Comparison of ENCODE assay signal across 21 mouse cellular contexts in the genomic region with DNA sequence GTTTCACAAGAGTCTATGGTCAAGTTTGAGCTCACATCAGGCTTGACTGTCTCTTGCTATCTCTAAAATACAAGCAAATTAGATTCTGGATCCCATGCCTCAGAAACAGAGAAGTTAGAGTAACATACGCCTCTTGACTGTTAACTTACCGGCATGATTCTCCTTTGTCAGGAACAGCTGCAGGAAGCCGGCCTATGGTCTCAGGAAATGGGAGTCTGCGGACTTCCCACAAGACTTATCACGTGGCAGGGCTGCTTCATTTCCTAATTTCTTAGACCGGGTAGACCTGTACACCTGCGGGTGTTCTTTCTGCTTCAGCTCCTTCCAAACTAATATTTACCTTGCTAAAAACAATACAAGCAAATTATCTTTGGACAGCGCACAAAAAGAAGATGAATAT. TPM values are rescaled to one million over a fixed set of nuclear protein-coding genes. Genes with fewer than 3 reads are reported as not detected.
DNase-seq lines count a peak whose midpoint lies in the region; ATAC-seq and TF ChIP-seq lines count a peak whose summit lies in the region.
"Had no signal": no experiment of that assay in that cellular context is flagged by ENCODE, and none has a peak within 500 bp of the region (broad histone marks: within the 10 kb centered on the region; RNA-seq: fewer than 3 reads in every experiment).

No protein-coding gene starts in this region.

- H3K9me3 ChIP-seq in heart, postnatal 0 days (replicated peaks; ENCODE audit: control insufficient read depth, low read length): 0 out of 2 replicates have a peak, but pooled peaks cover 3% of the 10 kb centered on the region
- H3K9me3 ChIP-seq in lung, embryonic 14.5 days (ENCODE audit: low read depth, low read length): no peaks in the 10 kb centered on the region
- H3K9me3 ChIP-seq in lung, postnatal 0 days (ENCODE audit: low read length): no peaks in the 10 kb centered on the region
- H3K9me3 ChIP-seq: embryonic facial prominence, embryonic 13.5 days; forebrain, embryonic 13.5 days; heart, embryonic 15.5 days; hindbrain, embryonic 15.5 days had no signal

- WGBS in heart, postnatal 0 days: 59% methylated on average over 8 of the region's 8 CpGs
- WGBS in lung, embryonic 14.5 days: 62% methylated on average over 8 of the region's 8 CpGs
- WGBS in lung, postnatal 0 days: 54% methylated on average over 8 of the region's 8 CpGs

- TF ChIP-seq CTCF in heart, postnatal 0 days (IDR thresholded peaks at IDR 0.05; ENCODE audit: low read depth): no peak
- TF ChIP-seq CTCF in lung, embryonic 14.5 days (IDR thresholded peaks at IDR 0.05; ENCODE audit: low read depth): no peak
- TF ChIP-seq CTCF in lung, postnatal 0 days (IDR thresholded peaks at IDR 0.05): no peak

- H3K9ac ChIP-seq in heart, postnatal 0 days (replicated peaks; ENCODE audit: low read depth, low read length): no peak overlapping the region
- no peak overlapping the region for H3K9ac ChIP-seq in lung, embryonic 14.5 days
- H3K9ac ChIP-seq in lung, postnatal 0 days (replicated peaks; ENCODE audit: low read depth): no peak overlapping the region
- H3K9ac ChIP-seq: embryonic facial prominence, embryonic 13.5 days; forebrain, embryonic 13.5 days; forebrain, postnatal 0 days; heart, embryonic 15.5 days; hindbrain, embryonic 15.5 days had no signal

- no peak for ATAC-seq in heart, postnatal 0 days (ENCODE audit: insufficient read depth, low read depth)
- no peak for ATAC-seq in lung, embryonic 14.5 days (ENCODE audit: insufficient read depth)
- ATAC-seq in lung, postnatal 0 days: no peak
- ATAC-seq in common myeloid progenitor, adult 5-6 weeks (replicated peaks; ENCODE audit: low read depth, poor library complexity, severe bottlenecking): peak; percentile 58
- peak; percentile 46 for ATAC-seq in megakaryocyte progenitor cell, adult 5-6 weeks (replicated peaks; ENCODE audit: poor library complexity)
- ATAC-seq: forebrain, embryonic 13.5 days; forebrain, postnatal 0 days; intestine, embryonic 16.5 days had no signal

- no peaks in the 10 kb centered on the region for H3K27me3 ChIP-seq in heart, postnatal 0 days (ENCODE audit: control insufficient read depth, insufficient read depth, low read length)
- no peaks in the 10 kb centered on the region for H3K27me3 ChIP-seq in lung, embryonic 14.5 days (ENCODE audit: insufficient read depth, low read length)
- H3K27me3 ChIP-seq in lung, postnatal 0 days (replicated peaks; ENCODE audit: insufficient read depth, low read length): no peaks in the 10 kb centered on the region
- H3K27me3 ChIP-seq: embryonic facial prominence, embryonic 13.5 days; forebrain, embryonic 13.5 days; heart, embryonic 15.5 days; hindbrain, embryonic 15.5 days had no signal

- no peak overlapping the region for H3K4me2 ChIP-seq in heart, postnatal 0 days (ENCODE audit: low read depth, low read length)
- no peak overlapping the region for H3K4me2 ChIP-seq in lung, embryonic 14.5 days
- no peak overlapping the region for H3K4me2 ChIP-seq in lung, postnatal 0 days (replicated peaks; ENCODE audit: low read depth, low read length)
- H3K4me2 ChIP-seq: embryonic facial prominence, embryonic 13.5 days; forebrain, embryonic 13.5 days; heart, embryonic 11.5 days; heart, embryonic 15.5 days; hindbrain, embryonic 15.5 days had no signal

- no peaks in the 10 kb centered on the region for H3K4me1 ChIP-seq in heart, postnatal 0 days (ENCODE audit: control insufficient read depth, insufficient read depth)
- no peaks in the 10 kb centered on the region for H3K4me1 ChIP-seq in lung, embryonic 14.5 days (ENCODE audit: insufficient read depth)
- H3K4me1 ChIP-seq in lung, postnatal 0 days (ENCODE audit: insufficient read depth, low read depth, low read length): no peaks in the 10 kb centered on the region
- H3K4me1 ChIP-seq: forebrain, embryonic 13.5 days; heart, embryonic 15.5 days; hindbrain, embryonic 15.5 days had no signal

- DNase-seq in heart, postnatal 0 days (ENCODE audit: low spot score): no peak
- DNase-seq in heart, adult 18-20 months: no peak
- DNase-seq in lung, embryonic 14.5 days: peak; percentile 26
- DNase-seq in lung, postnatal 0 days (ENCODE audit: low spot score): no peak
- no peak for DNase-seq in frontal cortex, postnatal 36 days (ENCODE audit: low spot score in 2 of 2)
- DNase-seq: adrenal gland, postnatal 10 days; cerebellum, adult 11 months; cerebellum, adult 8-10 months; cerebellum, postnatal 14 days; forebrain, postnatal 0 days; gastrocnemius, adult 2 months; gastrocnemius, postnatal 36 days had no signal

- no peak for TF ChIP-seq EP300 in heart, postnatal 0 days (IDR thresholded peaks at IDR 0.05; ENCODE audit: low read depth)
- no peak for TF ChIP-seq EP300 in lung, postnatal 0 days (IDR thresholded peaks at IDR 0.05)

- H3K27ac ChIP-seq in heart, postnatal 0 days (ENCODE audit: low read depth): peak overlapping the region; percentile 43; the same call in 1 of the 2 replicates
- H3K27ac ChIP-seq in lung, embryonic 14.5 days (ENCODE audit: low read depth): no peak overlapping the region
- no peak overlapping the region for H3K27ac ChIP-seq in lung, postnatal 0 days (ENCODE audit: low read length)
- H3K27ac ChIP-seq: embryonic facial prominence, embryonic 13.5 days; forebrain, embryonic 13.5 days; gastrocnemius, adult 2 months; heart, embryonic 15.5 days; hindbrain, embryonic 15.5 days had no signal

- no peak overlapping the region for H3K4me3 ChIP-seq in heart, postnatal 0 days (ENCODE audit: low read depth, low read length)
- H3K4me3 ChIP-seq in lung, embryonic 14.5 days (ENCODE audit: low read depth, low read length): no peak overlapping the region
- H3K4me3 ChIP-seq in lung, postnatal 0 days (ENCODE audit: low read depth, low read length): no peak overlapping the region
- H3K4me3 ChIP-seq: embryonic facial prominence, embryonic 13.5 days; forebrain, embryonic 13.5 days; gastrocnemius, adult 2 months; heart, embryonic 15.5 days; hindbrain, embryonic 15.5 days had no signal

- no peaks in the 10 kb centered on the region for H3K36me3 ChIP-seq in heart, postnatal 0 days (replicated peaks; ENCODE audit: control insufficient read depth, insufficient read depth, low read length)
- no peaks in the 10 kb centered on the region for H3K36me3 ChIP-seq in lung, embryonic 14.5 days (ENCODE audit: insufficient read depth)
- no peaks in the 10 kb centered on the region for H3K36me3 ChIP-seq in lung, postnatal 0 days (ENCODE audit: insufficient read depth, low read length)
- H3K36me3 ChIP-seq: embryonic facial prominence, embryonic 13.5 days; heart, embryonic 15.5 days; hindbrain, embryonic 15.5 days had no signal

RNA-seq across cellular contexts. Expression of a gene that starts 22.9 kb away (rescaled TPM):
- 0.23 and 2.8 TPM in 2 replicates for total RNA-seq in heart, postnatal 0 days (2014; rRNA removed; ENCODE audit: low replicate concordance)
- polyA plus RNA-seq in heart, postnatal 0 days (2015; fragmentation: Nextera tagmentation; extraction: Ambion mirVana): 0.05 TPM in 1 of 2 replicates, not detected in the other
- not detected for total RNA-seq in heart, adult 18-20 months (2021)
- polyA plus RNA-seq in lung, embryonic 14.5 days (2014; fragmentation: Nextera tagmentation; extraction: Ambion mirVana): 14.9 TPM in 2 replicates
- polyA plus RNA-seq in lung, postnatal 0 days (2015; fragmentation: Nextera tagmentation; extraction: Ambion mirVana): 3.6 and 4.1 TPM in 2 replicates
- total RNA-seq in common myeloid progenitor, adult 5-6 weeks (2017): not detected in 2 replicates
- total RNA-seq in megakaryocyte progenitor cell, adult 5-6 weeks (2015): not detected in 2 replicates
- total RNA-seq in megakaryocyte progenitor cell, adult 5-6 weeks (2017): not detected in 2 replicates
- total RNA-seq: gastrocnemius, adult 2 months; gastrocnemius, postnatal 36 days; heart, postnatal 25 days had no signal

RNA-seq across cellular contexts. Expression of a gene that starts 24.7 kb away (rescaled TPM):
- 50.9 and 65.9 TPM in 2 replicates for total RNA-seq in heart, postnatal 0 days (2014; rRNA removed; ENCODE audit: low replicate concordance)
- 136 and 137 TPM in 2 replicates for polyA plus RNA-seq in heart, postnatal 0 days (2015; fragmentation: Nextera tagmentation; extraction: Ambion mirVana)
- 10 to 100 TPM; 65.5 to 68.2 TPM for total RNA-seq in heart, adult 18-20 months (2021)
- polyA plus RNA-seq in lung, embryonic 14.5 days (2014; fragmentation: Nextera tagmentation; extraction: Ambion mirVana): 195 and 196 TPM in 2 replicates
- 112 and 114 TPM in 2 replicates for polyA plus RNA-seq in lung, postnatal 0 days (2015; fragmentation: Nextera tagmentation; extraction: Ambion mirVana)
- 118 and 145 TPM in 2 replicates for total RNA-seq in common myeloid progenitor, adult 5-6 weeks (2017)
- total RNA-seq in megakaryocyte progenitor cell, adult 5-6 weeks (2015): 61.7 and 79.5 TPM in 2 replicates
- 93.5 and 120 TPM in 2 replicates for total RNA-seq in megakaryocyte progenitor cell, adult 5-6 weeks (2017)

RNA-seq across cellular contexts. Expression of a gene that starts 54.5 kb away (rescaled TPM):
- 146 and 156 TPM in 2 replicates for total RNA-seq in heart, postnatal 0 days (2014; rRNA removed; ENCODE audit: low replicate concordance)
- 355 and 400 TPM in 2 replicates for polyA plus RNA-seq in heart, postnatal 0 days (2015; fragmentation: Nextera tagmentation; extraction: Ambion mirVana)
- 100 to 1,000 TPM; 310 to 313 TPM for total RNA-seq in heart, adult 18-20 months (2021)
- 1,001 and 1,027 TPM in 2 replicates for polyA plus RNA-seq in lung, embryonic 14.5 days (2014; fragmentation: Nextera tagmentation; extraction: Ambion mirVana)
- polyA plus RNA-seq in lung, postnatal 0 days (2015; fragmentation: Nextera tagmentation; extraction: Ambion mirVana): 456 and 488 TPM in 2 replicates
- total RNA-seq in common myeloid progenitor, adult 5-6 weeks (2017): 2,413 and 3,257 TPM in 2 replicates
- total RNA-seq in megakaryocyte progenitor cell, adult 5-6 weeks (2015): 2,102 and 2,150 TPM in 2 replicates
- 2,250 and 2,701 TPM in 2 replicates for total RNA-seq in megakaryocyte progenitor cell, adult 5-6 weeks (2017)

Comparison
In these comparisons a context has a peak if more than half of its experiments do, and no peak if none do; other contexts are left out.
1. ATAC-seq: peak in common myeloid progenitor, adult 5-6 weeks (single experiment) and megakaryocyte progenitor cell, adult 5-6 weeks (single experiment); none in heart, postnatal 0 days (single experiment), lung, embryonic 14.5 days (single experiment) and lung, postnatal 0 days (single experiment).